Mouse (Mus musculus) thymus, adult 18-20 months (tissue): Measurements from ENCODE around the gene Gsta2.
"Not testable (repeated sequence)": the region's sequence is repeated elsewhere in the genome, so short reads cannot be mapped to it uniquely, and the experiment has no call there.

Experiments
- DNase-seq, 2 experiments: peaks; one replicate each; pipeline ENCODE4 v3.0.0; 2022; ENCODE audit warnings: mixed read lengths in 2 of 2

The Gsta2 gene

DNA sequence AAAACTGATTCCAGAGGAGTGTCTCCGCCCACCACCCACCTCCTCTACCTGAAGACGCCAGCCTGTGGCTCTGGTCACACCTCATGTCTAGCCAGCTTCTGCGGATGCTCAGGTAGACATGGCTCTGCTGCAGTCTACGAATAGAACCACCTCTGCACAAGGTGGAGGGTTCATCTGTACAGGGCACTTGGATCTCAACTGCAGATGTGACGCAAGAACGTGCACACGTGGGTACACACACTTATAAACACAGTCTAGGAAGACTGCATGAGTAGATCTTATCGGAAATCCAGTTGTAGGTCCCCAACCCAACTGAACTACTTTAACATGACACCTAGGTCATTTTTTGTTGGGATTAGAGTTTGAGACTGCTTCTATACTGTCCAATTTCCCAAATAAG, at the start of gene Gsta2:
Gsta2 (minus strand) TSS at position 178 of the 400 bp plus-strand sequence.
- no peak for DNase-seq

GRCm38 (mm10) chr9:78401596-78401995, 46.0 kb upstream of the Gsta2 start:
- no peak for DNase-seq

DNA sequence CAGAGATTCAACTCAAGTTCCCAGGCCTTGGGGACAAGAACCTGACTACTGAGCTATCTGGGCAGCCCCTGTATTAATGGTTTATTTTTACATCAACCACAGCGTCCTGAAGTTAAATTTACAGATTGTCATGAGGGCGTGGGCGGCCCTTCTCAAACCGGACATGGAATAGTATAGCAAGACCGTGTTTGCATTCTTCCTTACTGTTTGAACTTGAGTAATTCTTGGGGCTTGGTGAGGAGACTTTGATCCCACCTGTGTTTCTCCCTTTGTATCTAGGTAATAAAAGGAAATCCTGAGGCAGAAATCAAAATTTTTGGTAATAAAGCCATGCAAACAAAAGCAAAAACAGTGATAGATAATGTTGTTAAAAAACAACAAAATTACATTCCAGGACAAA, 45.0 kb upstream of the Gsta2 start:
- no peak for DNase-seq

- DNase-seq = no peak
These were observed 40.9 kb upstream of the Gsta2 start for GRCm38 (mm10) chr9:78396517-78396916.

DNA sequence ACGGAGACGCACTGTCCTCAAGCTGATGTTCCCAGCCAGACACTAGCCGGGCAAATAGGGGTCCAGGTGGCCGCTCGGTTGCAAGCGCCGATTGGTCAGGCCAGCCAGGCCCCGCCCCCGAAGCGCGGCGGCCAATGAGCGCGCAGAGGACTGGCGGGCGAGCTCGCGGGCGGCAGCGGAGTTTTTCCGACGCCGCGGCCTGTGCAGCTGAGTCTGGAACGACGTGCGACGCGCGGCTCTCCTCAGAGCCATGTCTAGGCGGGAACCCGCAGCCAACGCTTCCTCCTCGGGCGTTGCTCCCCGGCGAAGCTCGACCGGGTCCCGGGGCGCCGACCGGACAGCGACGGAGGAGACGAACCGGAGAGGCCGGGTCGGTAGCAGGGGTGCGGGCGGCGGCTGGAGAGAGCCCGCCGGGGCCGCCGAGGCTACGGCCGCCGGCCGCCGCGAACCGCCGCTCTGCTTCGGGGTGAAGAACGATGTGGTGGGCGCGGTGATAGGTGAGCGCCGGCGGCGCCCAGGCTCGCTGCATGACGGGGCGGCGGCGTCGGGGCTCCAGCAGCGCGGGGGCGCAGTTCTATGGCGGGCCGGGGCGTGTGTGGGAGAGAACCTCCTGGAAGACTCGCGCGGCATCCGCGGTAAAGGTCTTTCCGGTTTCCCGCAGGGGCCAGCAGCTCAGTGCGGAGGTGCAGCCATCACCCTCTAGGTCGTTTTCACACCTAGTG, 40.2 kb upstream of the Gsta2 start, which contains the start of gene Ddx43:
Ddx43 (plus strand) TSS at position 148 of the 722 bp plus-strand sequence.
- DNase-seq = peak; percentile 8 to 10

DNA sequence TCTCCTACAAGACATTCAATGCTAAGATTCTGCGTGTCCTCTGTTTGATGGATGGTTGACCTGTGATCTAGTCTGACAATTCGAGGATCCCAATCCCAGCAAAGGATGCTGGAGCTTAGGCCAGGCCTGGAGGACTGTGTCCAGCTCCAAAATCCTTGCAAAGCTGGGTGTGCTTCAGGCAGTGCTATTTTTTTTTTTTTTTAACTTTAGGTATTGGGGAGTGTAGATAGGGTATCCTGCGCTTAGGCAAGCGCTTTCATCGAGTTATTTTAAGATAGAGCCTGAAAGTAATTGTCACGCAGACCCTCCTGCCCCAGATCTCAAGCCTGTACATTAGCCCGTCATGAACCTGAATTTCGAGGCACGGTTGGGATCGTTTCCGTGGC, 39.6 kb upstream of the Gsta2 start:
- no peak for DNase-seq

GRCm38 (mm10) chr9:78394602-78395001, 39.0 kb upstream of the Gsta2 start:
- no peak for DNase-seq

GRCm38 (mm10) chr9:78393741-78394140, 38.2 kb upstream of the Gsta2 start:
- DNase-seq = no peak

GRCm38 (mm10) chr9:78389981-78390380, 34.4 kb upstream of the Gsta2 start:
- DNase-seq = no peak

DNA sequence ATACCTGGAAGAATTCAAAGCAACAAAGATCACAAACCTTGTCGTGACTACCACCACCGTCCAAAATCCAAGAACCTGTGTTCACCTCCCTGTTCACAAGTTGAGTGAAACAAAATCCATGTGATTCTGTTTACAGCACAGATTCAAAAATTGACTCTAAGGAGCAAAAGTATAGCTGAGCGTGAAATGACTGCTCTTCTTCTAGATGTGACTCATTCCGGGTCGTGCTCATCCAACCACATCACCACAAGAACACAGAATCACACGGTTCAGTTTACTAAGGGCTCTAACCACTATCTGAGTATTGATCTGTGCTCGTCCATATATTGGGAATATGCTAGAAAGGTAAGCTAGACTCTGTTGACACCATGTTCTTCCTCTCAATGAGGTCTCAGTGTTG, 31.4 kb upstream of the Gsta2 start:
- no peak for DNase-seq

DNA sequence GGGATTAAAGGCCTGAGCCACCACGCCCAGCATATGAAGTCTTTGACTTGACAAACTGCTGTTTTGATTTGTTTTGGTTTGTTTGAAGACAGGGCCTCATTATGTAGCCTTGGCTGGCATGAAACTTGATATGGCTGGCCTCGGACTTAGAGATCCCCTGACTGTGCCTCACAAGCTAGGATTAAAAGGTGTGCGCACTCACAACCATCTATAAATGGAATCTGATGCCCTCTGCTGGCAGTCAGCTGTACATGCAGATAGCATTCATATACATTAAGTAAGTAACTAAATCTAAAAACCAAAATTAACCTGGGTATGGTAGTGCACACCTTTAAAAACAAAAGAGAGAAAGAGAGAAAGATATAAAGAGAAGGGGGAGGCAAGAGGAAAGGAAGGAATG, 30.3 kb upstream of the Gsta2 start:
- DNase-seq = no peak

- no peak for DNase-seq
These were observed 22.7 kb upstream of the Gsta2 start, which contains the start of gene Ooep for GRCm38 (mm10) chr9:78378113-78378785. Gene Ooep, minus strand, starts transcription at chr9:78378725.

GRCm38 (mm10) chr9:78377546-78377945, 22.0 kb upstream of the Gsta2 start:
- no peak for DNase-seq

DNA sequence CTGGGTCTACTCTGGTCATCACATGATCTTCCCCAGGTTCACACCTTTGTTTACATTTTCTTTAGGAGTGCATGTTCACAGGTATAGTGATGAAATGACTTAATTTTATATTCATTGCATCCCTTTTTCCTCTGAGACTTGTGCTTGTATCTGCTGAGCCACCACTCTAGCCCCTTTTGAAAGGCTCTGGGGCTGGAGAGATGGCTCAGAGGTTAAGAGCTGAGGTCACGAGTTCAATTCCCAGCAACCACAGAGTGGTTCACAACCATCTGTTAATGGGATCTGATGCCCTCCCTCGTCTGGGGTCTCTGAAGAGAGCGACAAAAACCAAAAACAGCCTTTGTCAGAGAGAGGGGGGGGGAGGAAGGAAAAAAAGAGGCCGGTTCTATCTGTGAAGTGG, 19.9 kb upstream of the Gsta2 start:
- no peak for DNase-seq

GRCm38 (mm10) chr9:78374885-78375389, 19.3 kb upstream of the Gsta2 start:
- DNase-seq = no peak

DNA sequence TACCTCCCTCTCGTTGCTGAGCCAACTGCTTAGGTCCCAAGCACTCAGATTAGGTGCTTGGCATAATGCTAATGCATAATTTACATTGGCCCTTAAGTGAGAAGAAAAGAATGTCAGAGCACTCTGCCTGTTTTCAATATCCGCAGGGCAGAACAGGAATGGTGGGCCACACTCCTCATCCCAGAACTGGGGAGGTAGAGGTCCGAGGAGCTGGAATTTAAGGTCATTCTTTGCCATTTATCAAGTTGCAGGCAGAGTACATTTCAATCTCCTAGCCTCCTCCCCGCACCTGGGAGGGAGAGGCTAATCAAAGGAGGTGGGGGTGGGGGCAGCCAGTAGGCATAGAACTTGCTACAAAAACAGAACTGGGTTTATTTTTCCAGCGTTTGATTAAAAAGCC, 18.8 kb upstream of the Gsta2 start:
- no peak for DNase-seq

GRCm38 (mm10) chr9:78372827-78373504, 17.4 kb upstream of the Gsta2 start:
- no peak for DNase-seq

GRCm38 (mm10) chr9:78371441-78371840, 15.9 kb upstream of the Gsta2 start:
- no peak for DNase-seq

DNA sequence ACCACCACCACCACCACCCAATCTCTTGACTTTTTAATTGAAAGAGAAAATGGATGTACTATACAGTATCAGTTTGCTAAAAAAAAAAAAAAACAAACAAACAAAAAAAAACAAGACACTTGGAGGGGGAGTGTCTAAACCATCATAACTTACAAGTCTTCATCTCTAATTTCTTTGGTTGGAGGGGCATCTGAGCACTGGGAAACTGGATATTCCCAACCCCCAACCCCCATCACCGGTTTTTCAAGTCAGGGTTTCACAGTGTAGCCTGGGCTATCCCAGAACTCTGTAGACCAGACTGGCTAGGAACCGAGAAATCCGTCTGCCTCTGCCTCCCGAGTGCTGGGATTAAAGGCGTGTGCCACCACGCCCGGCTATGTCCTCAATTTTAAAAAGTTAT, 14.2 kb upstream of the Gsta2 start:
- DNase-seq = no peak

GRCm38 (mm10) chr9:78369349-78369748, 13.8 kb upstream of the Gsta2 start:
- DNase-seq = no peak

DNA sequence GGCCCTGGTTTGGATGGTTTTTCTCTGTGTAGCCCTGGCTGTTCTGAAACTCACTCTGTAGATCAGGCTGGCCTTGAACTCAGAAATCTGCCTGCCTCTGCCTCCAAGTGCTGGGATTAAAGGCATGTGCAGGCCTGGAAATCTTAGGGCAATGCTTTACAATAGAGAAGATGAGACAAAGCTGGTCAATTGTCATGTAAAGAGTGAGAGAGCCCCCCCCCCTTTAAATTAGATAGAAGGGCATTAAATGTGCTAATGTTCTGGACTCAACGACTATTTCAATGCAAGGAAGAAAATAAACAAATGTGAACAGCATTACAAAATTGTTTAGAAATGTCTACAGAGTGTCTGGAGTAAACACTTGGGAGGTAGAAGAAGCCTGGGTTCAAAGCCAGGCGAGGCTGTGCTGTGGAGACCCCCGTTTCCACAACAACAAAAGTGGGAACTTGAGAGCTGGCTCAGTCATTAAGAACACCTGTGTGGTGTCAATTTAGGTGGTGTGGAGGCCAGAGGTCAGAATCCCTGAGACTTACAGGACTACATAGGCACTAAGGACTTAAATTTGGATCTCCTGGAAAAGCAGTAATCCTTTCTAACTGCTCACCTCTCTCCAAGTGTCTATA, 13.2 kb upstream of the Gsta2 start:
- no peak for DNase-seq

GRCm38 (mm10) chr9:78367959-78368358, 12.4 kb upstream of the Gsta2 start, which contains the start of gene Dppa5a:
Gene Dppa5a, minus strand, starts transcription at chr9:78368177.
- not testable (repeated sequence) for DNase-seq
